In genomic region chr5:53809115-53809991, GRCm38 (mm10) we compare ENCODE assay signal across 8 mouse cellular contexts. TPM values are rescaled to one million over a fixed set of nuclear protein-coding genes. Genes with fewer than 3 reads are reported as not detected.
A peak's percentile ranks its signal among the peaks of the same experiment; 100 is the strongest.
DNase-seq lines count a peak whose midpoint lies in the region; ATAC-seq and TF ChIP-seq lines count a peak whose summit lies in the region.

Gene Tbc1d19 (plus strand): TSS chr5:53809606.

- peak within 1 kb of the TSS; percentile 73 for H3K9ac ChIP-seq in heart, embryonic 12.5 days
- H3K9ac ChIP-seq in kidney, embryonic 16.5 days (replicated peaks; ENCODE audit: low read length) = peak within 1 kb of the TSS; percentile 84
- H3K9ac ChIP-seq in liver, adult 2 months (ENCODE audit: low read depth, low read length) = peak within 1 kb of the TSS; percentile 76

- H3K4me3 ChIP-seq in C2C12 (ENCODE audit: insufficient read depth, poor library complexity, severe bottlenecking) = peak within 1 kb of the TSS; percentile 73
- H3K4me3 ChIP-seq in heart, embryonic 12.5 days = peak within 1 kb of the TSS; percentile 71
- peak within 1 kb of the TSS; percentile 95 for H3K4me3 ChIP-seq in kidney, embryonic 16.5 days (ENCODE audit: low read length)
- H3K4me3 ChIP-seq in liver, adult 2 months (ENCODE audit: insufficient read depth, low read depth, low read length) = peak within 1 kb of the TSS; percentile 98

- H3K36me3 ChIP-seq in C2C12 (ENCODE audit: control insufficient read depth, insufficient read depth) = no peaks in the 10 kb centered on the region
- no peaks in the 10 kb centered on the region for H3K36me3 ChIP-seq in heart, embryonic 12.5 days
- H3K36me3 ChIP-seq in kidney, embryonic 16.5 days (ENCODE audit: insufficient read depth, low read length) = no peaks in the 10 kb centered on the region
- H3K36me3 ChIP-seq in liver, adult 2 months (ENCODE audit: control insufficient read depth, insufficient read depth, low read length) = no peaks in the 10 kb centered on the region

- no peak for TF ChIP-seq POLR2A in liver, adult 2 months (IDR thresholded peaks at IDR 0.05; ENCODE audit: extremely low read depth, insufficient read depth, low read length)

- TF ChIP-seq CTCF in C2C12 (IDR thresholded peaks at IDR 0.05; ENCODE audit: control insufficient read depth, insufficient read depth, insufficient read length) = no peak
- TF ChIP-seq CTCF in liver, adult 2 months (IDR thresholded peaks at IDR 0.05; ENCODE audit: low read depth, low read length) = no peak

- peak; percentile 79 for DNase-seq in brain, embryonic 18.5 days (ENCODE audit: low read depth, low spot score)
- peak; percentile 55 for DNase-seq in liver, adult 2 months (ENCODE audit: extremely low read depth, low read depth, low spot score)
- peak; percentile 59 to 62 for DNase-seq in spleen, postnatal 36 days (ENCODE audit: low spot score in 2 of 2)

- no peak within 1 kb of the TSS for H3K27ac ChIP-seq in heart, embryonic 12.5 days (ENCODE audit: poor library complexity, severe bottlenecking)
- peak within 1 kb of the TSS; percentile 34; the same call in 1 of the 2 replicates for H3K27ac ChIP-seq in kidney, embryonic 16.5 days (ENCODE audit: low read length)
- H3K27ac ChIP-seq in liver, adult 2 months (replicated peaks; ENCODE audit: insufficient read depth, low read depth, low read length) = no peak within 1 kb of the TSS

- H3K79me3 ChIP-seq in C2C12 (ENCODE audit: low read depth) = no peaks in the 10 kb centered on the region

- 0 out of 2 replicates have a peak, but pooled peaks cover 8% of the 10 kb centered on the region for H3K4me1 ChIP-seq in heart, embryonic 12.5 days (replicated peaks)
- peaks cover 11% of the 10 kb centered on the region for H3K4me1 ChIP-seq in kidney, embryonic 16.5 days (ENCODE audit: insufficient read depth, low read length)
- H3K4me1 ChIP-seq in liver, adult 2 months (ENCODE audit: control insufficient read depth, insufficient read depth, low read length) = no peaks in the 10 kb centered on the region

- peaks cover 37% of the 10 kb centered on the region for H3K79me2 ChIP-seq in C2C12 (ENCODE audit: control insufficient read depth, insufficient read depth)
- H3K79me2 ChIP-seq in liver, adult 2 months (ENCODE audit: control insufficient read depth, insufficient read depth, low read length) = no peaks in the 10 kb centered on the region

- 0 out of 2 replicates have a peak, but pooled peaks cover 2% of the 10 kb centered on the region for H3K9me3 ChIP-seq in heart, embryonic 12.5 days (replicated peaks)
- H3K9me3 ChIP-seq in kidney, embryonic 16.5 days (ENCODE audit: low read length) = no peaks in the 10 kb centered on the region

- ATAC-seq in erythroid progenitor cell, adult 5-6 weeks (replicated peaks; ENCODE audit: low FRiP score, poor library complexity, severe bottlenecking) = peak; percentile 52; the same call in 1 of the 2 replicates
- ATAC-seq in heart, embryonic 12.5 days (ENCODE audit: insufficient number of reproducible peaks, low FRiP score) = peak; percentile 95
- peak; percentile 99 for ATAC-seq in kidney, embryonic 16.5 days (ENCODE audit: low FRiP score, low TSS enrichment)
- peak; percentile 50 for ATAC-seq in monocyte, adult 5-6 weeks (replicated peaks; ENCODE audit: insufficient number of reproducible peaks, low FRiP score, low TSS enrichment, poor library complexity, severe bottlenecking)

- H3ac ChIP-seq in C2C12 (ENCODE audit: control insufficient read depth, insufficient read length, low read depth) = peak within 1 kb of the TSS; percentile 68

- no peaks in the 10 kb centered on the region for H3K27me3 ChIP-seq in C2C12 (ENCODE audit: control insufficient read depth, insufficient read depth, insufficient read length)
- H3K27me3 ChIP-seq in heart, embryonic 12.5 days (replicated peaks) = peaks cover 3% of the 10 kb centered on the region; the same call in 1 of the 2 replicates
- no peaks in the 10 kb centered on the region for H3K27me3 ChIP-seq in kidney, embryonic 16.5 days (ENCODE audit: insufficient read depth, low read length)
- no peaks in the 10 kb centered on the region for H3K27me3 ChIP-seq in liver, adult 2 months (ENCODE audit: control insufficient read depth, insufficient read depth, low read length)

- WGBS in heart, embryonic 12.5 days = 7% methylated on average over 36 of the region's 36 CpGs
- WGBS in kidney, embryonic 16.5 days = 7% methylated on average over 36 of the region's 36 CpGs
- WGBS in liver, adult 2 months = 7% methylated on average over 36 of the region's 36 CpGs

- peak within 1 kb of the TSS; percentile 79 for H3K4me2 ChIP-seq in heart, embryonic 12.5 days
- peak within 1 kb of the TSS; percentile 74 for H3K4me2 ChIP-seq in kidney, embryonic 16.5 days (replicated peaks; ENCODE audit: low read depth, low read length)

TF ChIP-seq in C2C12, 6 proteins besides CTCF, POLR2A, EP300 and RAD21:
- TF ChIP-seq USF1 (IDR thresholded peaks at IDR 0.05; ENCODE audit: low read depth) (no peak), MAX (IDR thresholded peaks at IDR 0.05) (no peak), MYOD1 (IDR thresholded peaks at IDR 0.05; ENCODE audit: control insufficient read depth, insufficient read length, low read depth) (no peak), MYOG (IDR thresholded peaks at IDR 0.05; ENCODE audit: control insufficient read depth, extremely low read depth, insufficient read length) (no peak), FOSL1 (IDR thresholded peaks at IDR 0.05; ENCODE audit: insufficient read depth, low read length, poor library complexity, severe bottlenecking) (no peak), CEBPB (IDR thresholded peaks at IDR 0.05; ENCODE audit: low read depth) (no peak)
TF ChIP-seq in C2C12: peak in this region for 0.

RNA-seq across cellular contexts. Expression of gene Tbc1d19, which starts in this region (rescaled TPM):
- 10.4 TPM for polyA plus RNA-seq in C2C12 (2012; fragmentation: generic; extraction: Trizol)
- total RNA-seq in erythroid progenitor cell, adult 5-6 weeks (2015; ENCODE audit: low replicate concordance) = 1.7 TPM in 1 of 2 replicates, not detected in the other
- total RNA-seq in erythroid progenitor cell, adult 5-6 weeks (2017; ENCODE audit: low replicate concordance) = 0.61 and 0.77 TPM in 2 replicates
- 30.5 and 36.9 TPM in 2 replicates for polyA plus RNA-seq in heart, embryonic 12.5 days (2016; fragmentation: Nextera tagmentation; extraction: Ambion mirVana)
- 51.4 and 56.9 TPM in 2 replicates for polyA plus RNA-seq in kidney, embryonic 16.5 days (2015; fragmentation: Nextera tagmentation; extraction: Ambion mirVana)
- total RNA-seq in liver, adult 2 months (2014; rRNA removed) = 4.7 and 6.9 TPM in 2 replicates
- 1.2 and 1.4 TPM in 2 replicates for polyA plus RNA-seq in liver, adult 2 months (2012; rRNA removed)
- total RNA-seq in monocyte, adult 5-6 weeks (2017) = 4.4 to 12.6 TPM (median 6.2 TPM) in 3 replicates
